Mouse (Mus musculus) adrenal gland, postnatal 4 days (tissue): ENCODE measurements around the gene Gpd1. TPM values are rescaled to one million over a fixed set of nuclear protein-coding genes. Genes with fewer than 3 reads are reported as not detected.
A peak's percentile ranks its signal among the peaks of the same experiment; 100 is the strongest.
"Not testable (repeated sequence)": the region's sequence is repeated elsewhere in the genome, so short reads cannot be mapped to it uniquely, and the experiment has no call there.

Experiments
- DNase-seq, 2 experiments: peaks; one replicate each; pipeline ENCODE4 v3.0.0; 2021 to 2022; ENCODE audit warnings: low spot score in 2 of 2, mixed read lengths in 2 of 2
- total RNA-seq, 2 experiments: library from RNA; stranded (reverse); gene quantifications; 2 replicates each; pipeline ENCODE4 v1.2.3; 2021

Gpd1 gene
- total RNA-seq, 2 experiments from 2014 or later, result 259 to 304 TPM

- DNase-seq, result no peak
These were observed 51.4 kb downstream of the Gpd1 start for GRCm38 (mm10) chr15:99768761-99769160.

GRCm38 (mm10) chr15:99771004-99771500 lies 53.7 kb downstream of the Gpd1 start:
- no peak for DNase-seq

GRCm38 (mm10) chr15:99771601-99772276 lies 54.4 kb downstream of the Gpd1 start:
- peak in 1 of 2 experiments; percentile 17 for DNase-seq

GRCm38 (mm10) chr15:99772277-99772880 lies 55.1 kb downstream of the Gpd1 start:
- peak; percentile 66 to 84 for DNase-seq

GRCm38 (mm10) chr15:99772881-99772924 lies 55.4 kb downstream of the Gpd1 start, which contains the start of gene Cers5:
Gene Cers5, minus strand, starts transcription at chr15:99772885.
- not testable (repeated sequence) for DNase-seq

- no peak for DNase-seq
These were observed 55.6 kb downstream of the Gpd1 start for GRCm38 (mm10) chr15:99772925-99773324.

Other genes with a start within 250 kb of the Gpd1 start
- 1 to 10 TPM; 7.8 TPM for gene Bcdin3d, start 242.8 kb upstream of the Gpd1 start, total RNA-seq
- gene Faim2, start 189.3 kb upstream of the Gpd1 start, total RNA-seq, result 10 to 100 TPM; 23.2 to 26.8 TPM
- 10 to 100 TPM in 1 of 2 experiments, 1 to 10 TPM in 1; 1.2 to 11.4 TPM for gene Aqp2, start 138.5 kb upstream of the Gpd1 start, total RNA-seq
- 1 to 10 TPM; 2.5 to 3.4 TPM for gene Aqp5, start 126.7 kb upstream of the Gpd1 start, total RNA-seq
- under 1 TPM in 1 of 2 experiments, not detected in 1; 0.81 TPM for gene Aqp6, start 116.1 kb upstream of the Gpd1 start, total RNA-seq
- gene Racgap1, start 65.9 kb upstream of the Gpd1 start, total RNA-seq, result 10 to 100 TPM; 49.9 to 55.4 TPM
- 1 to 10 TPM; 1.4 to 1.5 TPM for gene Asic1, start 47.1 kb upstream of the Gpd1 start, total RNA-seq
- gene Smarcd1, start 15.4 kb upstream of the Gpd1 start, total RNA-seq, result 100 to 1,000 TPM in 1 of 2 experiments, 10 to 100 TPM in 1; 94.9 to 103 TPM
- 10 to 100 TPM; 34.8 to 45.6 TPM for gene Gm17349, start 12.0 kb upstream of the Gpd1 start, total RNA-seq
- 100 to 1,000 TPM; 171 to 192 TPM for gene Cox14, start 8.1 kb downstream of the Gpd1 start, total RNA-seq
- 10 to 100 TPM; 54.3 to 57.0 TPM for gene Cers5, start 55.4 kb downstream of the Gpd1 start, total RNA-seq
- 10 to 100 TPM; 51.0 to 51.9 TPM for gene Lima1, start 157.9 kb downstream of the Gpd1 start, total RNA-seq
- under 1 TPM; 0.14 TPM for gene Fam186a, start 249.5 kb downstream of the Gpd1 start, total RNA-seq